Comparison of ENCODE assay signal across 11 mouse cellular contexts in genomic region chr11:73023827-73024226, GRCm38 (mm10). TPM values are rescaled to one million over a fixed set of nuclear protein-coding genes. Genes with fewer than 3 reads are reported as not detected.
DNase-seq lines count a peak whose midpoint lies in the region; ATAC-seq and TF ChIP-seq lines count a peak whose summit lies in the region.
"Had no signal": no experiment of that assay in that cellular context is flagged by ENCODE, and none has a peak within 500 bp of the region (broad histone marks: within the 10 kb centered on the region; RNA-seq: fewer than 3 reads in every experiment).

No protein-coding gene starts in this region.

- intact Hi-C loops in gastrocnemius, adult 2 months (cut with DNase I): no loop called here
- intact Hi-C loops in gastrocnemius, postnatal 14 days (cut with DNase I; ENCODE audit: low total_unique reads): no loop called here

- ATAC-seq in limb, embryonic 13.5 days (ENCODE audit: low FRiP score, low read depth): no peak
- no peak for ATAC-seq in neural tube, embryonic 13.5 days (ENCODE audit: low read depth)
- no peak for ATAC-seq in neural tube, embryonic 15.5 days (ENCODE audit: low FRiP score)
- ATAC-seq in stomach, postnatal 0 days (ENCODE audit: low FRiP score, low TSS enrichment): no peak
- ATAC-seq: inflammation-experienced regulatory T-cells, adult 6 months had no signal

- no peaks in the 10 kb centered on the region for H3K9me3 ChIP-seq in limb, embryonic 13.5 days
- H3K9me3 ChIP-seq in limb, embryonic 10.5 days (replicated peaks): no peaks in the 10 kb centered on the region
- H3K9me3 ChIP-seq in neural tube, embryonic 13.5 days: no peaks in the 10 kb centered on the region
- no peaks in the 10 kb centered on the region for H3K9me3 ChIP-seq in neural tube, embryonic 15.5 days (replicated peaks)
- no peaks in the 10 kb centered on the region for H3K9me3 ChIP-seq in stomach, postnatal 0 days (ENCODE audit: control insufficient read depth, low read length)

- H3K36me3 ChIP-seq in limb, embryonic 13.5 days: no peaks in the 10 kb centered on the region
- no peaks in the 10 kb centered on the region for H3K36me3 ChIP-seq in limb, embryonic 10.5 days
- H3K36me3 ChIP-seq in neural tube, embryonic 13.5 days: peaks cover 20% of the 10 kb centered on the region
- peaks cover 19% of the 10 kb centered on the region for H3K36me3 ChIP-seq in neural tube, embryonic 15.5 days
- no peaks in the 10 kb centered on the region for H3K36me3 ChIP-seq in stomach, postnatal 0 days (ENCODE audit: control insufficient read depth, insufficient read depth, low read length)

- no peak for TF ChIP-seq EP300 in stomach, postnatal 0 days (optimal IDR thresholded peaks at IDR 0.05)

- peak overlapping the region; percentile 63 for H3K27ac ChIP-seq in gastrocnemius, adult 2 months
- H3K27ac ChIP-seq in limb, embryonic 13.5 days: peak overlapping the region; percentile 53; the same call in 1 of the 2 replicates
- no peak overlapping the region for H3K27ac ChIP-seq in limb, embryonic 10.5 days
- peak overlapping the region; percentile 33; the same call in 1 of the 2 replicates for H3K27ac ChIP-seq in neural tube, embryonic 13.5 days (replicated peaks)
- H3K27ac ChIP-seq in neural tube, embryonic 15.5 days (replicated peaks): no peak overlapping the region
- H3K27ac ChIP-seq in stomach, postnatal 0 days (replicated peaks): peak overlapping the region; percentile 73

- no peak overlapping the region for H3K4me2 ChIP-seq in limb, embryonic 13.5 days (replicated peaks)
- H3K4me2 ChIP-seq in neural tube, embryonic 13.5 days: no peak overlapping the region
- H3K4me2 ChIP-seq in neural tube, embryonic 15.5 days: no peak overlapping the region
- no peak overlapping the region for H3K4me2 ChIP-seq in stomach, postnatal 0 days (replicated peaks; ENCODE audit: low read depth)

- no peak overlapping the region for H3K9ac ChIP-seq in limb, embryonic 13.5 days
- 0 out of 2 replicates have a peak overlapping the region, but pooled peaks have one; percentile 8 for H3K9ac ChIP-seq in neural tube, embryonic 13.5 days
- H3K9ac ChIP-seq in neural tube, embryonic 15.5 days (replicated peaks): no peak overlapping the region
- no peak overlapping the region for H3K9ac ChIP-seq in stomach, postnatal 0 days (ENCODE audit: low read length)

- peaks cover 32% of the 10 kb centered on the region for H3K27me3 ChIP-seq in limb, embryonic 13.5 days
- H3K27me3 ChIP-seq in limb, embryonic 10.5 days (ENCODE audit: low read depth, poor library complexity, severe bottlenecking): peaks cover 45% of the 10 kb centered on the region
- peaks cover 21% of the 10 kb centered on the region for H3K27me3 ChIP-seq in neural tube, embryonic 13.5 days
- no peaks in the 10 kb centered on the region for H3K27me3 ChIP-seq in neural tube, embryonic 15.5 days (replicated peaks)
- H3K27me3 ChIP-seq in stomach, postnatal 0 days (ENCODE audit: control insufficient read depth, insufficient read depth, low read length): no peaks in the 10 kb centered on the region

- peaks cover 30% of the 10 kb centered on the region for H3K4me1 ChIP-seq in limb, embryonic 13.5 days
- peaks cover 37% of the 10 kb centered on the region for H3K4me1 ChIP-seq in limb, embryonic 10.5 days
- H3K4me1 ChIP-seq in neural tube, embryonic 13.5 days (replicated peaks): peaks cover 33% of the 10 kb centered on the region
- H3K4me1 ChIP-seq in neural tube, embryonic 15.5 days: peaks cover 34% of the 10 kb centered on the region
- H3K4me1 ChIP-seq in stomach, postnatal 0 days (replicated peaks; ENCODE audit: control insufficient read depth, insufficient read depth): peaks cover 18% of the 10 kb centered on the region

- no peak for TF ChIP-seq CTCF in gastrocnemius, adult 2 months (IDR thresholded peaks at IDR 0.05)
- TF ChIP-seq CTCF in stomach, postnatal 0 days (IDR thresholded peaks at IDR 0.05; ENCODE audit: low read depth): no peak

- WGBS in limb, embryonic 13.5 days: 62% methylated on average over 4 of the region's 4 CpGs
- WGBS in limb, embryonic 10.5 days: 79% methylated on average over 4 of the region's 4 CpGs
- WGBS in neural tube, embryonic 13.5 days: 46% methylated on average over 4 of the region's 4 CpGs
- 35% methylated on average over 4 of the region's 4 CpGs for WGBS in neural tube, embryonic 15.5 days
- 21% methylated on average over 4 of the region's 4 CpGs for WGBS in stomach, postnatal 0 days

- no peak for DNase-seq in gastrocnemius, adult 2 months
- no peak for DNase-seq in gastrocnemius, postnatal 14 days
- no peak for DNase-seq in limb, embryonic 10.5 days (ENCODE audit: low spot score)
- DNase-seq in stomach, postnatal 0 days (ENCODE audit: low spot score): no peak
- DNase-seq in right cerebral cortex, adult 18-20 months: no peak
- DNase-seq: retina, postnatal 1 day had no signal

- H3K4me3 ChIP-seq in gastrocnemius, adult 2 months: no peak overlapping the region
- H3K4me3 ChIP-seq in limb, embryonic 13.5 days: no peak overlapping the region
- no peak overlapping the region for H3K4me3 ChIP-seq in limb, embryonic 10.5 days
- no peak overlapping the region for H3K4me3 ChIP-seq in neural tube, embryonic 13.5 days
- no peak overlapping the region for H3K4me3 ChIP-seq in neural tube, embryonic 15.5 days (replicated peaks)
- H3K4me3 ChIP-seq in stomach, postnatal 0 days (ENCODE audit: low read depth, low read length): no peak overlapping the region
- H3K4me3 ChIP-seq: erythroblast, embryonic 14.5 days had no signal

RNA-seq across cellular contexts. Expression of gene Camkk1, which starts 5.0 kb away (rescaled TPM):
- under 1 TPM; 0.43 to 0.89 TPM for total RNA-seq in gastrocnemius, adult 2 months (2021)
- total RNA-seq in gastrocnemius, postnatal 14 days (2021): 1 to 10 TPM; 1.1 to 1.8 TPM
- 11.3 and 12.7 TPM in 2 replicates for polyA plus RNA-seq in limb, embryonic 13.5 days (2015; fragmentation: Nextera tagmentation; extraction: Ambion mirVana)
- polyA plus RNA-seq in limb, embryonic 10.5 days (2016; fragmentation: Nextera tagmentation; extraction: Ambion mirVana): 3.6 and 6.3 TPM in 2 replicates
- 18.7 and 20.9 TPM in 2 replicates for polyA plus RNA-seq in neural tube, embryonic 13.5 days (2015; fragmentation: Nextera tagmentation; extraction: Ambion mirVana)
- 30.9 and 34.7 TPM in 2 replicates for polyA plus RNA-seq in neural tube, embryonic 15.5 days (2015; fragmentation: Nextera tagmentation; extraction: Ambion mirVana)
- polyA plus RNA-seq in stomach, postnatal 0 days (2015; fragmentation: Nextera tagmentation; extraction: Ambion mirVana): 6.7 and 7.1 TPM in 2 replicates

RNA-seq across cellular contexts. Expression of gene Ncbp3, which starts 23.8 kb away (rescaled TPM):
- 1 to 10 TPM; 3.2 to 3.9 TPM for total RNA-seq in gastrocnemius, adult 2 months (2021)
- 1 to 10 TPM; 3.3 to 3.9 TPM for total RNA-seq in gastrocnemius, postnatal 14 days (2021)
- polyA plus RNA-seq in limb, embryonic 13.5 days (2015; fragmentation: Nextera tagmentation; extraction: Ambion mirVana): 14.0 and 14.5 TPM in 2 replicates
- polyA plus RNA-seq in limb, embryonic 10.5 days (2016; fragmentation: Nextera tagmentation; extraction: Ambion mirVana): 13.5 and 14.7 TPM in 2 replicates
- polyA plus RNA-seq in neural tube, embryonic 13.5 days (2015; fragmentation: Nextera tagmentation; extraction: Ambion mirVana): 11.6 and 14.1 TPM in 2 replicates
- 9.1 and 10.1 TPM in 2 replicates for polyA plus RNA-seq in neural tube, embryonic 15.5 days (2015; fragmentation: Nextera tagmentation; extraction: Ambion mirVana)
- 4.9 TPM in 2 replicates for polyA plus RNA-seq in stomach, postnatal 0 days (2015; fragmentation: Nextera tagmentation; extraction: Ambion mirVana)

RNA-seq across cellular contexts. Expression of gene P2rx1, which starts 24.9 kb away (rescaled TPM):
- under 1 TPM; 0.15 to 0.56 TPM for total RNA-seq in gastrocnemius, adult 2 months (2021)
- 1 to 10 TPM in 1 of 2 experiments, under 1 TPM in 1; 0.38 to 1.1 TPM for total RNA-seq in gastrocnemius, postnatal 14 days (2021)
- 0.84 and 1.0 TPM in 2 replicates for polyA plus RNA-seq in limb, embryonic 13.5 days (2015; fragmentation: Nextera tagmentation; extraction: Ambion mirVana)
- polyA plus RNA-seq in limb, embryonic 10.5 days (2016; fragmentation: Nextera tagmentation; extraction: Ambion mirVana): 0.68 and 0.84 TPM in 2 replicates
- polyA plus RNA-seq in neural tube, embryonic 13.5 days (2015; fragmentation: Nextera tagmentation; extraction: Ambion mirVana): 0.38 and 0.96 TPM in 2 replicates
- 0.47 and 3.3 TPM in 2 replicates for polyA plus RNA-seq in neural tube, embryonic 15.5 days (2015; fragmentation: Nextera tagmentation; extraction: Ambion mirVana)
- polyA plus RNA-seq in stomach, postnatal 0 days (2015; fragmentation: Nextera tagmentation; extraction: Ambion mirVana): 0.97 and 0.98 TPM in 2 replicates
- polyA plus RNA-seq: inflammation-experienced regulatory T-cells, adult 6 months had no signal

Comparison
In these comparisons a context has a peak if more than half of its experiments do, and no peak if none do; other contexts are left out.
1. H3K27ac ChIP-seq: peak in gastrocnemius, adult 2 months (single experiment), limb, embryonic 13.5 days (single experiment), neural tube, embryonic 13.5 days (single experiment) and stomach, postnatal 0 days (single experiment); none in limb, embryonic 10.5 days (single experiment) and neural tube, embryonic 15.5 days (single experiment).